Mouse (Mus musculus): ENCODE measurements at regions not wholly inside any gene's neighbourhood (a gene's known extent, or its start where the extent isn't known, plus 50 kb on each side); places are given as distances from the start of the nearest gene placed in this dataset.
"Not testable (repeated sequence)": the region's sequence is repeated elsewhere in the genome, so short reads cannot be mapped to it uniquely, and the experiment has no call there.

- DNase-seq (ENCODE audit: low spot score) = no peak
These were observed 132.0 kb upstream of the Gadl1 start for GRCm38 (mm10) chr9:115777097-115777864.

- DNase-seq (ENCODE audit: low spot score) = no peak
These were observed 130.4 kb upstream of the Gadl1 start for GRCm38 (mm10) chr9:115778862-115779261.

- DNase-seq (ENCODE audit: low spot score) = no peak
These were observed 109.9 kb upstream of the Gadl1 start for GRCm38 (mm10) chr9:115799330-115799729.

- DNase-seq (ENCODE audit: low spot score) = no peak
These were observed 108.6 kb upstream of the Gadl1 start for GRCm38 (mm10) chr9:115800624-115801023.

- no peak for DNase-seq (ENCODE audit: low spot score)
These were observed 106.2 kb upstream of the Gadl1 start for GRCm38 (mm10) chr9:115803071-115803470.

GRCm38 (mm10) chr9:115805224-115805623 lies 104.0 kb upstream of the Gadl1 start:
- DNase-seq (ENCODE audit: low spot score) = no peak

GRCm38 (mm10) chr9:115806018-115806702 lies 103.1 kb upstream of the Gadl1 start:
- DNase-seq (ENCODE audit: low spot score) = no peak

GRCm38 (mm10) chr9:115840186-115840585 lies 69.1 kb upstream of the Gadl1 start:
- no peak for DNase-seq (ENCODE audit: low spot score)

GRCm38 (mm10) chr9:115840791-115841190 lies 68.5 kb upstream of the Gadl1 start:
- no peak for DNase-seq (ENCODE audit: low spot score)

GRCm38 (mm10) chr9:115841684-115842083 lies 67.6 kb upstream of the Gadl1 start:
- no peak for DNase-seq (ENCODE audit: low spot score)

- no peak for DNase-seq (ENCODE audit: low spot score)
These were observed 64.9 kb upstream of the Gadl1 start for GRCm38 (mm10) chr9:115844340-115844739.

- DNase-seq (ENCODE audit: low spot score) = no peak
These were observed 64.2 kb upstream of the Gadl1 start for GRCm38 (mm10) chr9:115845091-115845490.

- no peak for DNase-seq (ENCODE audit: low spot score)
These were observed 61.8 kb upstream of the Gadl1 start for GRCm38 (mm10) chr9:115847289-115848074.

GRCm38 (mm10) chr9:115853210-115853842 lies 55.9 kb upstream of the Gadl1 start:
- DNase-seq (ENCODE audit: low spot score) = not testable (repeated sequence)

- no peak for DNase-seq (ENCODE audit: low spot score)
These were observed 52.0 kb upstream of the Gadl1 start for GRCm38 (mm10) chr9:115857301-115857700.

- DNase-seq (ENCODE audit: low spot score) = no peak
These were observed 50.4 kb upstream of the Gadl1 start for GRCm38 (mm10) chr9:115858848-115859247.
